Mouse (Mus musculus) kidney, postnatal 4 days (tissue): Measurements from ENCODE around the gene Gm20388.

Experiments
- DNase-seq, 2 experiments: peaks; one replicate each; pipeline ENCODE4 v3.0.0; 2021; ENCODE audit warnings: mixed read lengths in 2 of 2

Gm20388 gene

GRCm38 (mm10) chr8:123714451-123714850, 3803.8 kb downstream of the Gm20388 start:
- DNase-seq, result no peak

DNA sequence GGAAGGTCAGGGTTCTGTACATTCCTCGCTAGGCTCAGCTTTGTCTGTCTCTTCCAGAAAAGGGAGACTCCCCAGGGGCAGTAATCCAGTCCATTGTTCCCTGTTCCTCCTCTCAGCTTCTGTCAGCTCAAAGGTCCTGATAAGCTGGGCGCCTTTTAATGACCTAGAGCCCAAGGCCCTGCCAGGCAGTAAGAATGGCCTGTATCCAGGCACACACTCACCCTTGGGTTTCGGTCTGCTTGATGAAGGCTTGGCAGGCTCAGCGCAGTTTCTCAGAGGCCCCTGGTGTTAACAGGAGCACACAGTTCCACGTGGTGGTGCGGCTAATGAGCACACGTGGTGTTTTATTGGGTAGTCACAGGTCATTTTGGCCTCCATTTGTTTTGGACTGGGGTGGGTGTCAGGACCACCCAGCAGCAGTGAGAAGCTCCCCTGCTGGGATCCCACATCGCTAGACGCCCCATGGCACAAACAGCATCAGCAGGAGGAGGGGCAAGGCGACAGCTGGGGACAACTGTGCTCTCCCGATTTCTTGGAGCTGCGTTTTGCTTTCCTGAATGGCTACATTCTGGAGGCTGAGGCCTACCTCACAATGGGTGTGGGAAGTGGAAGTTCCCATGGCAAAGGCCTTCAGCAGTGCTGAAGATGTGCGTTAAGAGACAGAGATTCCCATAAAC, 3805.4 kb downstream of the Gm20388 start:
- DNase-seq, result peak in 1 of 2 experiments; percentile 36

GRCm38 (mm10) chr8:123717104-123717503, 3806.5 kb downstream of the Gm20388 start:
- peak in 1 of 2 experiments; percentile 28 for DNase-seq

DNA sequence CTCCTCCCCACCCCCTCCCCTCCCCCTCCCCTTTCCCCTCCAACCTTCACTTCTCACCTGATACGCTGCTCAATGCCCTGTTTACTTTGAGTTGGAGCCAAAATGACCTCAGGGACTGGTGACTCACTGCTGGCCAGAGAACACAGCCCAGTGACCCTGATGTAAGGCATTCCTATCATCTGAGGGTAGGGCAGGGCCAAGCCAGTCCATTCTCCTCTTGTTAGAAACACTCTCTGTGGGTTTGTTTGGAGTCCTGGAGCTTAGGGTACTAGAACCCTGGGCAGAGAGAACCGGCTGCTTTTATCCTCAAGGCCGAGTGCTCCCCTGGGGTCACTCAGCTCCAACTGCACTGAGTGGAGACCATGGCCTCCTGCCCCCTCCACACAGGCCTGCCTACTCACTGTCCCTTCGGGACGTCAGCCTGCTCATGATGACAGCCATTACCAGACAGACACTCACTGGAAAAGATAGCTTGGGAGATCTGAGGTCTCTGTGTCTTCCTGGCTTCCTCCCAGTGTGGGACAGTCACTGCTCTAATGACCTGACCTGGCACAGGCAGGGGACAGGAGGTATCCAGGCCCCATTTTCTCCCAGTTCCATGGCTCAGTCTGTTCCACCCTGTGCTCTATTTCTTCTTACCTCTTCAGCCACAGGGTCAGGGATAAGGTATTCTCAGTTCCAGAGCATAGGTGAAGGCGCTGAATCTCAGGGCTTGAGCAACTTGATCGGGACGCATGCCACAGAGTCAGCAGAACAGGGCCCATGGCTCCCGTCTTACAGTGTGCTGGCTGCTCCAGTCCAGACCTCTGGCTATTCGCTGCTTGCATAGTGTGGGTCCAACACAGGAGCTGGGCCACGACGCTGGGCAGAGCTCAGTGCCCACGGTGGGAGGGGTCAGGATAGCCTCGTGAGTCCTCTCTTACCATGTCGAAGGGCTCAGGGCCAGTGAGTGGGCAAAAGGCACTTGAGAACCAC, 3807.2 kb downstream of the Gm20388 start:
- DNase-seq, result peak; percentile 50 to 62

DNA sequence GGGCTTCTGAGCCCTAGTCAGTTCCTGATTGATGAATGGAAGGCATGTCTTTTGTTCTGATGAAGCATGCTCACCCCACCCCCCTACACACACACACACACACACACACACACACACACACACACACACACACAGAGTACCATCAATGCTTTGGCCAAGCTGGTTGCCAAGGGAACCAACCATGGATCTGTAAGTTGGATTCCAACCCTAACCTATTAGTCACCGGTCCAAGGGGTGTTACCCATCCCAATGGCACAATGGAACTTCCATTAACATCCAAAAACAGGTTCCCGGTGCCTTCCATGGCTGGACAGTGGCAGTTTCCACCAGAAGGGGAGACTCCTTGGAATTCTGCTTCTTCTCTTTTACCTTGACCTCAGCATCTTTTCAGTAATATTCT, 3808.1 kb downstream of the Gm20388 start:
- no peak for DNase-seq

GRCm38 (mm10) chr8:123719280-123719679, 3808.6 kb downstream of the Gm20388 start:
- no peak for DNase-seq

GRCm38 (mm10) chr8:123719811-123720210, 3809.2 kb downstream of the Gm20388 start:
- DNase-seq, result no peak

DNA sequence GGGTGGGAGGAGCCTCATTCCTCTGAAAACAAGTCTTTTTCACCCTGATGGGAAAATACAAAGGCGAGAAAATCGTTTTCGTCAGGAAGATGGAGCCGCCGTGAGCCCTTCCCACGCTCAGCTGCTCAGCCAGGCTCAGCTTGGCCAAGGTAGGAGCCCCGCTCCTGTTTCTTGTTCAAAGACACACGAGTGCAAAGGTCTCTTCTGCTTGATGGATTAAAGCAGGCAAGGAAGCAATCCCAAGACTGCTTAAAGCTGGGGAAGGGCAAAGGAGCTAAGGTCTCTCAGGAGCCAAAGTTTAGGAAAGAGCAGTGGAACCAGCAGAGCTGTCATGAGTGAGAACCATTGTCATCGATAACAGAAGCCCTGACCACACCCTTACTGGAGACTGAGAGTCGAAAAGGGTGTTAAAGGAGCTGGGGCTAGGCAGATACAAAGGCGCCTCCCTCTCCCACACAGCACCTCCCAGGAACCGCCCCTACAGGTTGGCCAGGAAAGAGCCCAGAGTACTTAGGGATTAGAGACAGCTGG, 3809.9 kb downstream of the Gm20388 start:
- DNase-seq, result peak; percentile 45 to 59

DNA sequence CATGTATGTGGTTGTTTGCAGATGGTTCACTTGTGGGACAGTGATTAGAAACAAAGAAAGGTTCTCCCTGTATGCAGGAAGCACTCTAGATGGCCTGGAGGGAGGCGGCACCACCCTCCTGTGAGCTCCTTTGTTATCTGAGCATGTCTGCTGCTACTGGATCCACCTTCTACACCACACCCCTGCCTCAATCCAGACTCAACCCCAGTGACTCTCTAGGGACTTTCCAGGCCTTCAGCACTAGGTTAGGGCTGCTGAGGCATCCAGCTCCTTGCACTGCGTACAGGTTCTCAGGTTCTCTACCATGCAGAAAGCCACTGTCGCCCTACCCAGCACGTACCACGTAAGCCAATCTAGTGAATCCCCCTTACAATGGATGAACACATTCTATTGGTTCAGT, 3811.6 kb downstream of the Gm20388 start:
- DNase-seq, result no peak

DNA sequence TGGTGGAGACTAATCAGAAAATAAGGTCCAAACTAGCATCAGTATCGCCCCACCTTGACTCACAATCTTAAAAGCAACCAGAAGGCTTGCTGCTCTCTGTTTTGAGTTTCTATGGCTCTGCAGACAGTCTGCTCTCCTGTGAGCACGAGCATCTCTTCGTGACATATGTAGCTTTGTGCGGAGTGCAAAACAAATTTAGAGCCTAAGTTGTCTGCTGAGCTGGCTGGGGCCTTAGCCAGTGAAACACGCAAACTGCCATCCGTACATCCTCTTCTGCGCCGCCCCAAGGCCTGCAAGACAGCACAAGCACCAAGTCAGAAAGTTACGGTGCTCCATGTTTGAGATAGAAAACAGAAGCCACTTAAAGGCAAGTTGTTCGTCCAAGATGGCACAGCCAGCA, 3814.1 kb downstream of the Gm20388 start:
- DNase-seq, result no peak

DNA sequence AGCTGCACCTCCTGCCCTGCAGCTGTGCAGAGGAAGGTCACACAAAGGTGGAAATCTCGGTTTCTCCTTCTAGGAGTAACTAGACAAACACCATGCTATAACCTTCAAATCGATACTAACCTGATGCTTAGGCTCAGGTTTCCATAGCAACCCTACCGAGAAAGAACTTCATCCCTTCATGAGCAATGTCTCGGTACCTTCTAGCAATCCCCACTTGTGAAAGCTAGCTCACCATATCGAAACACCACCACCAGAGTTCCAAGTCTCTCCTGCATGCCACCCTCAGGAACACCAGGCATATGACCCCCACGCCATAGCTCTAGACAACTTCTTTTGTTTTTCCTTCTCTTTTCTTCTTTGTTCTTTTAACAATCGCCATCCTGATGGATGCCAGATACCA, 3814.6 kb downstream of the Gm20388 start:
- no peak for DNase-seq

GRCm38 (mm10) chr8:123726759-123727158, 3816.1 kb downstream of the Gm20388 start:
- no peak for DNase-seq

DNA sequence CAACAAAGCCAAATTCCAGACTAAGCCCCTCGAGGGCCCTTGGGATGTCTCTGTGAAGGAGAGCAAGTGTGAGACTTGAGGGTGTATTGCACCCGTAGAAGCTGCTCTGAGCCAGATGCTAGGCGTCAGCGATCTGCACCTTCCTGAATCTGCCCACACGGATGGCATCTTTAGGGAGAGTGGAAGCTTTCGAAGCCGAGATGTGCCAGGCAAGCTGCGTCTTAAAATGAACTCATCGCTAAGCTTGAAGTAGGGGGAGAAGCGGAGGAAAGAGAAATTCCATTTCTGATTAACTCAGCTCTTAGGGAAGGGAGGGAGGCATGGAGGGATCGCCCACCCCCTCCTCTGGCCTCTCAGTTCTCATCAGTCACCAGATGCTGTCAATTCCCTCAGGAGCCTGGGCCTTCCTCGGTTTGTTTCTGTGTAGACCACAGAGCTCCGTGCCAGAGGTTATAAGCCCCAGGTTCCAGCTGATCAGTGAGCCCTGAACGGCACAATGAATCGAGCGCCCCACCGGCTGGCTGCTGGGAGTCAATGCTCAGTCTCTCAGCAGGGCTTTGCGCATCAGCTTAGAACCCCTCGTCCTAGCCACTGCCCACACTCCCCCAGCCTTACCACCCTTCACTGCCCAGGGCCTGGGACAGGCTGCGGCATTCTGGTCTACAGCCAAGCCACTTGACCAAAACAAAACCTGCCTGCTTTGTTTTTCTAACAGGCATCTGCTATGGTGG, 3818.6 kb downstream of the Gm20388 start:
- DNase-seq, result peak; percentile 71 to 82

- peak in 1 of 2 experiments; percentile 38 for DNase-seq
Measured at GRCm38 (mm10) chr8:123729786-123730411, 3819.3 kb downstream of the Gm20388 start.

GRCm38 (mm10) chr8:123732332-123732731, 3821.7 kb downstream of the Gm20388 start:
- no peak for DNase-seq

DNA sequence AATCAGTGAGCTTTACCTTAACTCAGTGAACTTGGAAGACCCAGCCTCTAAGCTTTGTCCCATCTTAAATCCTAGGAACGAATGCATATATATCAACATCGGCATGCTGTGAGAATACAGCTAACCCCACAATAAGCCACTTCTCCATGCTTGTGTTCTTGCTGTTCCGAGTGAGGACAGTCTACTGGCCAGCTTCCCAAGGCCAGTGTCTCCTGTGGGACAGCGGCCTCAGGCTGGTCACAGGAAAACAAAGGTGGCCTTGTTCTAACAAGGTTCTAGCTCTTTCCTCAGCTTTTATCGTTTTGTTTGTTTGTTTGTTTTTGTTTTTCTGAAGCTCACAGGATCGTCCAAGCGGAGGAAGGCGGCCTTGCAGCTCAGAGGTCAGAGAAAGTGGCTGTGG, 3823.8 kb downstream of the Gm20388 start:
- no peak for DNase-seq

DNA sequence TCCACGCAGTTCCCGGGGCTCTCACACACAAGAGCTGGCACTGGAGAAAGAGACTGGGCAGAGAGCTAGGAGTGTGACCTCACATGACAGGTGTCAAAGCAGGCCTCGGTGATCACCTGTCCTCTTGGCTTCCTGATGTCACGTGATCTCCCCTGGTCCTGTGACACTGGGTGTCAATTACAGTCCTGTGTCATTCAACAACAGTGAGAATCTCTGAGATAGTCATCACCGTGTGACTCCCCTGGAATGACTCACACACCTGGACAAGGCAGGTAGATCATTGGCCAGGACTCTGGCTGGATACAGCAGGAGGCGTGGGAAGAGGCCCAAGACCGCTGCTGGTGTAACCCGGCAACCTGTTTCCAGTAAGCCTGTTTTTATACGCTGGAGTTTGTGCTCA, 3826.3 kb downstream of the Gm20388 start:
- peak; percentile 27 to 51 for DNase-seq

GRCm38 (mm10) chr8:123740263-123740662, 3829.6 kb downstream of the Gm20388 start:
- no peak for DNase-seq

GRCm38 (mm10) chr8:123741232-123741631, 3830.6 kb downstream of the Gm20388 start:
- no peak for DNase-seq

DNA sequence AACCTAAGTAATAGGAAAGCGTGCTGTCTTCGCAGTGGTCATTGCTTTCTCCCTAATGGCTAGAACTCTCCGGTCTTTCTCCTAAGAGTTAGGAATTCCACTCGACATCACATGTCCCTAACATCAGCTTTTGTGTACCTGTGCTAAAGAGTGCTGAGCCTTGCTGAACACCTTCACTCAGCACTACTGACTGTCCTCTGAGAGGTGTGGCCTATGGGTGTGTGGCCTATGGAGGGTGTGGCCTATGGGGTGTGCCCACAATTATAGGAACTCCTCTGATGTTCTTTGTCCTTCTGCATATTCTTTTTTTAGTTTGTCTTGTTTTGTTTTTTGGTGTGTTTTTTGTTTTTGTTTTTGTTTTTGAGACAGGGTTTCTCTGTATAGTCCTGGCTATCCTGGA, 3835.8 kb downstream of the Gm20388 start:
- DNase-seq, result no peak

DNA sequence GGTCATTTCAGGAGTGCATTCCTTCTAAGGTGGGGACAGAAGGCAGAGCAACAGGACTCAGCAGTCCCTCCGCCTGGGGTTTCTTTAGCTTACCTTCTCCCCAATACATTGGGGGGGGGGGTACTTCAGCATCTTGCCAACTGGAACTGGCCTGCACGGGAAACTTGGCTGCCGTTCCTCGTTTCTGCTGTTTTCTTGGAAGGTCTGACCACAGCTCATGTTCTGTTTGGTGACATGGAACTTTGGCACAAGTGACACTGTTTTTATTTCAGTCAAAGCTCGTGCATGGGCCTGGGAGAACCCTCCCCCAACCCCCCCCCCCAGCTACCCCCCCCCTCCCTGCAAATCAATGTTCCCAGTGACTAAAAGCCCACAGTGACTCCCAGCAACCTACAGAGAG, 3837.1 kb downstream of the Gm20388 start:
- no peak for DNase-seq

DNA sequence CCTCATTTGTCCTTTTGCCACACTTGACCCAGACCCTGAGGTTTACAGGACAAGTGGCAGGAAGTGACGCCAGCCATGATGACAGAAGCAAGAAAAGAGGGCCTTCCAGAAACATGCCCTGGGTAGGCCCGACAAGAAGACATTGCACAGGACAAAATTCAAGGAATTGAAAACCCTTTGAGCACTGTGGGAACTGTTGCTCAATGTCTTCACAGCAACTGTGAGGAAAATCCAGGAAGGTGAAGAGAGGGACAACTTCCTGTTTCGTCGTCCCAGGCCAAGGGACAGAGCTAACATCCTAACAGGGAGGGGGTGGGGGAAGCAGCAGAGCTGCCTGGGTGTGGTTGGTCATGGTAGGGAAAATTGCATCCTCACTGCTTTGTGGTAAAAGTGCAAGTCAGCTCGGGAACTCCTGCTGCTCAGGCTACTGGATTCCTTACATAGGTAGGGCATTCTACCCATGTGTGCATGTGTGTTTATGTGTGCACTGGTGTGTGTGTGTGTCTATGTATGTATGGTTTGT, 3839.6 kb downstream of the Gm20388 start:
- no peak for DNase-seq
